Mouse (Mus musculus) heart, postnatal 0 days (tissue): ENCODE measurements at regions not wholly inside any gene's neighbourhood (a gene's known extent, or its start where the extent isn't known, plus 50 kb on each side); places are given as distances from the start of the nearest gene placed in this dataset.

ENCODE experiments used
- CTCF ChIP-seq: IDR thresholded peaks from 2 replicates; pipeline ENCODE4 v1.5.1; 2016; ENCODE audit warnings: antibody characterized with exemption, control low read depth, low read depth
- EP300 ChIP-seq: IDR thresholded peaks from 2 replicates; pipeline ENCODE4 v1.6.1; 2016; ENCODE audit warnings: antibody characterized with exemption, low read depth

DNA sequence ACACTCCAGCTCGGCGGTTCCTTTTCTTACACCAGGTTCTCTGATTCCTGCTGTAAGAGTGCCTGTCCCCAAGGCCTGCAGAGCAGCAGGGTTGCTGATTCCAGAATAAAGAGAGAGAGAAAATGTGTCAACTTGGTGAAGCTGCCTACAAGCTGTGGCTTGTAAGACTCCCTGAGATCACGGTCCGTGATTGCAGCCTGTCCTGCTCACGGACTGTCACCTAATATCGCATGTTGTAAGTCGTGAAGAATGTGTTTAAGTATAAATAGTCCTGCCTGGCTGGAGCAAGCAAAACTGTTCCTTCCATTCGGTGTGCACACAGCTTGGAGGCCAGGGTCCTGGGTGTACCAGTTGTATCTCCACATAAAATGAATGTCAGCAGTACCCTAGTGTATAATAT, 152.7 kb upstream of the G2e3 start:
- TF ChIP-seq CTCF (no peak), EP300 (no peak)
